Mouse (Mus musculus): Measurements from ENCODE around the gene Cnpy2.
A peak's percentile ranks its signal among the peaks of the same experiment; 100 is the strongest.
"Not testable (repeated sequence)": the region's sequence is repeated elsewhere in the genome, so short reads cannot be mapped to it uniquely, and the experiment has no call there.

Cnpy2 gene

DNA sequence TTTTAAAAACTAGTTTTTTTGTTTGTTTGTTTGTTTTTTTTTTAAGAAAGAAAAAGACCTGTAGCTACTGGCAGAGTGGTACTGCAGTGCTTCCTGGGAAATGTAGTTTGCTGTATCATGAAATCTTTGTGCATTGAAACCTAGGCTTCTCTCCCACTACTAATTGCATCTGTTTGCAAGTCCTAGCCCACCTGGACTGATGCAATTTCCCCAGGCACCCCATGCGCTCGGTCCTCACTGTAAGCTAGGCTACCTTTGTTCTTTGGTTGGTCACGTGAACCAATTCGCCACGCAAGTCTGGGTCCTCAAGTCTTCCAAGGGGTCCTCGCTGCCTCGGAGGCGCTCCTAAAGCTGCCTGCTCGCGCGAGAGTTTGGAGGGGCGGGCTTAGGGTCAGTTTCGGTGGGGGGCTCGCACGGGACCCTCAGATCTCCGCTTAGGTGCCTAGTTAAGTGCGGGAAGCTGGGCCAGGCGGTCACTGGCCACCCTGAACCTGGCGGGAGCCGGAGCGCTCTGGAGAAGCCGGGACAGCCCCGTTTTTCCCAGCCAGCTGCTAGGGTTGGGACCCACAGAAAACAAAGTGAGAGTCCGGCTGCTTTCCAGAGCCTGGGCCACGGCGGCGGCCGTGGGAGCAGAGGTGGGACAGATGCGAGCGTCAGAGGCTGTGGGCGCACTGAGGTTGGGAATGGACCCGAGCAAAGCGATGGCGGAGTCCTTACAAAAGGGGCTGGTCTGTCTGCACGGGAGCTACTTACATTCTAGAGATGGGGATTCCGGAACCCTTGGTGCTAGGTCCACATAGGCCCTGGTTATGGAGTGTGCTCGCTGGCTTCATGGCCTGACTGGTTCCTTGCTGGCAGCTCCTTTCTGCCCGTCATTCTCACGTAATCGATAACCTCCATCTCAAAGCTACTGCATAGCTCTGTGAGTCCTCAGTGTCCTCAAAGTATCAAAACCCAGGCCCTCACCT lies at the start of gene Cnpy2:
Cnpy2 (plus strand) TSS at position 319 of the 968 bp plus-strand sequence.
- peak; percentile 94 for DNase-seq (ENCODE audit: low read depth)

DNA sequence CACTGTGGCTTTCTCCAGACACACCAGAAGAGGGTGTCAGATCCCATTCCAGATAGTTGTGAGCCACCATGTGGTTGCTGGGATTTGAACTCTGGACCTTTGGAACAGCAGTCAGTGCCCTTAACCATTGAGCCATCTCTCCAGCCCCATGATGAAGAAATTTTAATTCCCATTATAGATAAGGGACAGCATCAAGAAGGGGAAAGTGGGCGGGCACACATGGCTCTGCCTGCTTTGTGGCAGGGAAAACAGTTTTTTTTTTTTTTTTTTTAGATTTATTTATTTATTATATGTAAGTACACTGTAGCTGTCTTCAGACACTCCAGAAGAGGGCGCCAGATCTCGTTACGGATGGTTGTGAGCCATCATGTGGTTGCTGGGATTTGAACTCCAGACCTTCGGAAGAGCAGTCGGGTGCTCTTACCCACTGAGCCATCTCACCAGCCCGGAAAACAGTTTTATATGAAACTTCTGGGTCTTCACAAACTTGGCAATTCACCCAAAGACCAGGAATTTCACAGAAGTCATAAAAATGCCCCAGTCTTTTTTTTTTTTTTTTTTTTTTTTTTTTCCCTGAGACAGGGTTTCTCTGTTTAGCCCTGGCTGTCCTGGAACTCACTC lies 49.3 kb upstream of the Cnpy2 start:
- DNase-seq (ENCODE audit: low read depth): not testable (repeated sequence)

DNA sequence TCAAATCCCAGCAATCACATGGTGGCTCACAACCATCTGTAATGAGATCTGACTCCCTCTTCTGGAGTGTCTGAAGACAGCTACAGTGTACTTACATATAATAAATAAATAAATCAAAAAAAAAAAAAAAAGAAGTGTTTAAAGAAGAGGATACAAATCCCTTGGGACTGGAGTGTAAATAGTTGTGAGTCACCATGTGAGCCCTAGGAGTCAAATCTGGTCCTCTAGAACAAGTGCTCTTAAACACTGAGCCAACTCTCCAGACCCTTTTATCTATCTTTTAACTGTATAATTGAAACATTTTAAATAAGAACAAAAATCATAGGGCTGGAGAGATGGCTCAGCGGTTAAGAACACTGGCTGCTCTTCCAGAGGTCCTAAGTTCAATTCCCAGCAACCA lies 46.9 kb upstream of the Cnpy2 start:
- not testable (repeated sequence) for DNase-seq (ENCODE audit: low read depth)

DNA sequence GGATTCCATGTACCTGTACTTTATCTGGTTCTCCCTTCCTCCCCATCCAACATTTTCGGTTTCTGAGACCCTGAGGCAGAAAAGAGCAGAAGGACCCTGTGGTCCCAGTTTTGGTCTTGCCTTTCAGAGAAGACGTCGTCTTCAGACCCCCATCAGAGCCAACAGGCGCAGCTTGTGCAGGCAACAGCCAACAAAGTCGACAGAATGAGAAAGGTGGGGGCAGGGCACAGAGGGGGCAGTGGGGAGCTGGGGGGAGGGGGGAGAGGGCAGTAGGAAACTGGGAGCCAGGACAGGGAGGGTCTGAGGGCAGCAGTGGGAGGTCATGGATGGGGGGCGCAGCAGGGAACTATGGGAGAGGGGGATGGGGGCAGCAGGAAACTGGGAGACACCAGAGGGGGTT lies 44.1 kb upstream of the Cnpy2 start:
- no peak for DNase-seq (ENCODE audit: low read depth)

DNA sequence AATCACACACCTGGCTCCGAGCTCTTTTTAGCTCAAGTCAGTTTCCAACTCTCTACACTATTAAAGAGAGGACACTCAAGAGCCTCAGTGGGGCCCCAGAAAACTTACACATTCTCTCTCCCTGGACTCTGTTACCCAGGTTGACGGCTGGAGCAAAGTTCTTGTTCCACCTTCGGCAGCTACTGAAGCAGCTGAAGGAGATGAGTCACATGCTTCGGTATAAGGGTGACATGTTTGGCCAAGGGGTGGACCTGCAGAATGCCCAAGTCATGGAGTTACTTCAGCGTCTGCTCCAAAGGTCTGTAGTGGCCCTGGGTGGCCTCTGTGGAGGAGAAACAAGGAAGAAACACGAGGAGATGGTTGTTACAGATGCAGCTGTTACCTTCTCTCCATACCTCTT lies 41.3 kb upstream of the Cnpy2 start:
- no peak for DNase-seq (ENCODE audit: low read depth)

DNA sequence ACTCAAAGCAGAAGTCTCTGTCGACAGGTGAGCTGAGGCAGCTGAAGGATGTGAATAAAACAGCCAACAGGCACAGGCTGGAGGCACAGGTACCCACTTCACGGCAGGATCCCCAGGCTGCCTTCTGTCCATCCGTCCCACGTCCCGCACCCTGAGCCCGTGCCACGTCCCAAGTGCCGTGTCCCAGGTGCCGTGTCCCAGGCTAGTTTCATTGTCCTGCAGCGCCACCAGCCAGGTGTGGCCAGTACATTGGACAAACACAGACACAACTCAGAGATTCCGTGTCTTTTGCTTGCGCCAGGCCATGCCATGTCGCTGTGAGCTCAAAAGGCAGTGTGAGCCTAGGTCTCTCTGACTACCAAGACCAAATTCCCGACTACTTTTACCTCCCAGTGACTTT lies 40.6 kb upstream of the Cnpy2 start:
- DNase-seq (ENCODE audit: low read depth): no peak

DNA sequence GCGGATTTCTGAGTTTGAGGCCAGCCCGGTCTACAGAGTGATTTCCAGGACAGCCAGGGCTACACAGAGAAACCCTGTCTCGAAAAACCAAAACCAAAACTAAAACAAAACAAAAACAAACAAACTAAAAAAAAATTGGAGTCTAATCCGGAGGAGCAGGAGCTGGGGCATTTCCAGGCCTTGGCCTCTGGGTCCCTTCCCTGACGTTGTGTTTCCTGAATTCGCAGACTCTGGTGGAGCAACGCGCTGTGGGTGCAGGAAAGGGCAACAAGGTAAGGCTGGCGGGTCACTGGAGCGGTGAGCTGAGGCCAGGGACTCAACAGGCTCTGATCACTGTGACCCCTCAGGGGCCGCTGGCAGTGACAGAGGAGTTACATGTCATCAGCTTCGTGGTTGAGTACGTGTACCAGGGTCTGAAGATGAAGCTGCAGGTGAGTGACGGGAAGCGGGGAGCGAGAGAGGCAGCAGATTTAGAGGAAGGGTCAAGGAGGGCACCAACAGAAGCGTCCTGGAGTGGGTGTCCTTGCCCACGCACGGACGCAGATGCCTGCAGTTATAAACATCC lies 39.3 kb upstream of the Cnpy2 start:
- DNase-seq (ENCODE audit: low read depth): no peak

DNA sequence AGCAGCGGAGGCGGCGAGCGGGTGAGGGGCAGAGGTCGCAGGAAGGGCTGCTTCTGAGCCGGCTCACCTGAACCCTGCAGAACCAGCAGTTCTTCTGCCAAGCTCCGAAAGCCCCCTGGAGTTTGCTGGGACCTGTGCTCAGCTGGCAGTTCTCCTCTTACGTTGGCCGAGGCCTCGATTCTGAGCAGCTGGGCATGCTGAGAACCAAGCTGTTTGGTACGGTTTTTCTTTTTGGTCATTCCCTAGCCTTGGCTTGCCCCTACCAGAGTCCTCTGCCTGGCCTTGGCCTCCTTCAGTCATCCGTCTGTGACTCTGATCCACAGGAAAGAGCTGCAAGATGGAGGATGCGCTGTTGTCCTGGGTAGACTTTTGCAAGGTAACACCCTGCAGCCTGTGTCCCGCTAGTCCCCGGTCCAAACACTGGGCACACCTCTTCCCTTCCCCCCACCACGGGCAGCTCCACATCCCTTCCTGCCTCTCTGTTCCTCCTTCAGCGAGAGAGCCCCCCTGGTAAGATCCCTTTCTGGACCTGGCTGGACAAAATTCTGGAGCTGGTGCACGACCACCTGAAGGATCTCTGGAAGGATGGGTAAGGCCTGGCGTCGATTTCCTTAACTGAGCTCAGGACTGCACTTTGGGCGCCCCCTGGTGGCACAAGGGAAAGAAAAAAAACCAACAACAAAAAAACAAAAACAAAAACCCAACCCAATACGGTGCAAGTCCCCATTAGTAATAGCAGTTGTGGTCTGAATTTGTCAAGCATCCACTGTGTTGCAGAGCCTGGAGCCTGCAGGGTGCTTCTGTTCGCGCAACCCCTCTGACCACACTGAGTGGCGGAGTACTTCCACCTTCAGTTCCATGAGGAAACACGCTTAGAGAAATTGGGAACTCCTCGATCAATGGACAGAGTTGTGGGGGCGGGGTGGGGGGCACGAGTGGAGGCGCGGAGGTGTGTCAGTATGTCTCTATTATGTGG lies 38.4 kb upstream of the Cnpy2 start:
- peak; percentile 90 for DNase-seq (ENCODE audit: low read depth)

DNA sequence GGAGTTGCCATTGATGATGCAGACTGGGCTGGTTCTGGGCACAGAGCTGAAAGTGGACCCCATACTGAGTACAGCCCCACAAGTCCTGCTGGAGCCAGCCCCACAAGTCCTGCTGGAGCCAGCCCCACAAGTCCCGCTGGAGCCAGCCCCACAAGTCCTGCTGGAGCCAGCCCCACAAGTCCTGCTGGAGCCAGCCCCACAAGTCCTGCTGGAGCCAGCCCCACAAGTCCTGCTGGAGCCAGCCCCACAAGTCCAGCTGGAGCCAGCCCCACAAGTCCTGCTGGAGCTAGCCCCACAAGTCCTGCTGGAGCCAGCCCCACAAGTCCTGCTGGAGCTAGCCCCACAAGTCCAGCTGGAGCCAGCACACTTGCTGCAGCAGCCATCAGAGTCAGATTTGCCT lies 31.7 kb upstream of the Cnpy2 start:
- DNase-seq (ENCODE audit: low read depth): not testable (repeated sequence)

DNA sequence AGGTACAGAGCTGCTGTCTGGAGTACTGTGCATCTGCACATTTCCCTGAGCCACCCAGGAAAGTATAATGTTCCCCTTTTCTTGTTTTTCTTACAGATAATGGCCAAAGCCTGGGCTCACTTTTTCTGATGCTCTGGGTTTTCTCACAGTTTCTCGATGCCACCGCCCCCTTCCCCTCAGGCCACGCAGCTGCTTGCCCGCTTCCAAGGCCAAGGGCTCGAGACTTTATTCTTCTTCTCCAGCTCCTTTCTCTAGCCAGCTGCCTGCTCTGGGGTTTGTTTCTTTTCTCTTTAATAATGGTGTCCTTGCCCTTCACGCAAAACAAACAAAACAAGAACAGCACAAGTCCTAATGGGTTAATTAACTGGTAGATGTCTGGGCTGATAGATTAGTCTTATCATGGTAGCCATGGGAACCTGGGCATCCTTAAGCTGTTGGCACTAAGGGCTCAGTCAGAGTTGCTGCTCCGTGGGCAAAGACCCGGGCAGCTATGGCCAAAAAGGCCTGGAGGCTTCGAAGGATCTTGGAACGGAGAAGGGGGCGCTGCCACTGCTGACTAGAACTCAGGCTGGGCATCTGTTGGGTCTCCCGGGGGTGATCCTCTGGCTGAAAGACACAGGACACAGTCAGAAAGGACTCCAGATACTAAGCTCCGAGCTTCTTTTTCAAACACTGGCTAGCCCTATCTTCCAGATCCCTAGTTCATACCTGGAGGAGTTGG lies 25.7 kb upstream of the Cnpy2 start:
- no peak for DNase-seq (ENCODE audit: low read depth)

DNA sequence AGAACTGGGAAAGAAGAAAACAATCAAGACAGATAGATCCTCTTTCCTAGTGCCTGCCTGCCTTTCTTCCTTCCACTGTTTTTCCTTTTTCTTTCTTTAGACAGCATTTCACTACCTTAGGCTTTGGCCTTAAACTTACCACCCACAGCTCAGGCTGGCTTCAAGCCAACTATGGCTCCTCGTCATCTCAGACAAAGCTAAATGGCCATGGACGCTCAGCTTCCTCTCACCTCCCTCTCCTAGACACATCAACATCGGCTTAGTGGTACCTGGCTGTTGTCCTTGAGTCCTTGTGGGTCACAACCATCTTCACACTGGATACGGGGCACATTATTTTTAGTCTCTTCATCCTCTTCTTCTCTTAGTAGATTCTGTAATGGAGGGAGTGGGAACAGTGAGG lies 25.0 kb upstream of the Cnpy2 start:
- peak; percentile 13 for DNase-seq (ENCODE audit: low read depth)

DNA sequence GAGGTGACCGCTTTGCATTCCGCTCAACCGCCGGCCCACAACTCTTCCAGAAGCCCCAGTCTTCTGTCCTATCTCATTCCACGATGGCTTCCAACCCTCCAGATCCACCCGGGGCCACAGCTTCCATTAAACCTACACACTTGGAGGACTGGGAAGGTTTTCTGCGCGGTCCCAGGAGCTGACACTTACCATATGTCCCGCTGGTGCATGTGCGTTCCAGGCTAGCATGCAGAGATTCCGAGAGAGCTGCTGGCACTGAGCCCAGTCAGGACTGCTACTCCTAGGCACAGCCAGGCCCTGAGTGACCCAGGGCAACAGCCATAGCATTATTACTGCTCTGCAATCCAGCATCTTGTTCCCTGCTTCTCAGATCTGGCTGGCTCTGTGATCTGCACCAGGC lies 24.6 kb upstream of the Cnpy2 start:
- DNase-seq (ENCODE audit: low read depth): peak; percentile 22

DNA sequence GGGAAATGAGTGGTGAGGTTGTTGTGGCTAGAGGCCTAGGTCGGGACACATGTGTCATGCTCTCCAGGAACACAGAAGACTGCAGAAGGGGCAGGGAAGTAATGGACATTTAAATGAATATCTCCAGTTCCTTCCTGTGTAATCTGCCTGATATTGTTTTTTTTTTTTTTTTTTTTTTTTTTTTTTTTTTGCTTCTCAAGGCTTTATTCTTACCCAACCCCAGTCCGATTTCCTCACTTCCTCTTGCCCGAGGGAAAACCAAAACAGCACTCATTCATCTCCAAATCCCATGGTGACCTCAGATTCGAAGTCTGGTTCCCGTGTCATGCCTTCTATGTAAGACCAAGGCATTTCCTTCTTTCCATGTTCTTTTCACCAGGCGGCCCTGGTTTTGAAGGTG lies 24.0 kb upstream of the Cnpy2 start:
- DNase-seq (ENCODE audit: low read depth): peak; percentile 61

DNA sequence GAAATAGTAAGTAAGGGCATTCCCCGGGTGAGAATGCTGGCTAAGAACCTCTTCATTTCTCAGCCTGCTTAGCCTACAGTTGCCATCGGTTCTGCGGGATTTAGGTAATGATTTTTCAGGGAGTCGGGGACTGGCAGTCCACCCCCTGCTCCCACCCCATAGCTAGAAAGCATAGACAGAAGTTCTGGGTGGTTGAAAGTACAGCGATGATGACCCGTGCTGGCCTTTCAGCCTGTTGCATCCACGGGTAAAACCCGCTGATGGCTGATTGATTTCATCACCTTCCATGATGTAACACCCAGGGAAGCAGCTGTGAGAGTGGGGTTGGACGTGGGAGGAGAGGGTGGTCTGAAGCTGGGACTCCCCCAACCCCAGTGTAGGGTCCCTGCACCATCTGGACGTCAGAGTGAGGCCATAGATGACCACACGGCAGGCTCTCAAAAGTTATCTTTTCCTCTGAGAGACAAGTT lies 23.5 kb upstream of the Cnpy2 start, which contains the start of gene Il23a:
Il23a (minus strand) TSS at position 51 of the 470 bp plus-strand sequence.
- DNase-seq (ENCODE audit: low read depth): no peak

DNA sequence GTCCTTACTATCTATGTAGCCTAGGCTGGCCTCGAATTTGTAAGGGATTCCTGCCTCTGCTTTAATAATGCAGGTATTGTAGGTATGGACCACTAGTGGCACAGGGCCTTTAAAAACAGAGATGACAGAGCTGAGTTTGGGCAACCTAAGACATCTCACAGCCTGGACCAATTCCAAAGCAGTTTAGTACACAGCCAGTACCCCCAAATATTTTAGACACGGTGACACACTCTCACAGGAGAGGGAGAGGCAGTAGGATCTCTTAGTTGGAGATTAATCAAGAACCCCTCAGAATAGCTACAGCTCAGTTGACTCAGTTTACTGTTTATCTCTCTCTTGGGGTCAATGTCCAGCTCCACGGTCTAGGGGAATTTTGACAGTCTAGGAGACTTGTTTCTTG lies 19.9 kb upstream of the Cnpy2 start:
- DNase-seq (ENCODE audit: low read depth): peak; percentile 37

DNA sequence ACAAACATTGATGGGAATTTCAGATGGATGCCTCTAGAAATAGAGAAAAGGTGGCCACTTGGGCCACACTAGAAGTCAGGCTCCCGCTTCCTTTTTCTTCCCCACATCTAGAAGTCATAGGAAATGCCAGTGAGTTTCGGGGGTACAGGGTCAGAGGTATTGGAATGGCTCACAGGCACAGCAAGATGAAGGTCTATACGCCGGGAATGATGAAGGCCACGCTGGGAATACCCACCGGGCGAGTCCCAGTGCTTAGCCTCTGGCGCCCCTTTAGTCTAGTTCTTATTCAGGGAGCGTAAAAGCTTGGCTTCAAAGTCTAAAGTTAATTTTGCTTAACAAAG lies 19.5 kb upstream of the Cnpy2 start:
- no peak for DNase-seq (ENCODE audit: low read depth)

DNA sequence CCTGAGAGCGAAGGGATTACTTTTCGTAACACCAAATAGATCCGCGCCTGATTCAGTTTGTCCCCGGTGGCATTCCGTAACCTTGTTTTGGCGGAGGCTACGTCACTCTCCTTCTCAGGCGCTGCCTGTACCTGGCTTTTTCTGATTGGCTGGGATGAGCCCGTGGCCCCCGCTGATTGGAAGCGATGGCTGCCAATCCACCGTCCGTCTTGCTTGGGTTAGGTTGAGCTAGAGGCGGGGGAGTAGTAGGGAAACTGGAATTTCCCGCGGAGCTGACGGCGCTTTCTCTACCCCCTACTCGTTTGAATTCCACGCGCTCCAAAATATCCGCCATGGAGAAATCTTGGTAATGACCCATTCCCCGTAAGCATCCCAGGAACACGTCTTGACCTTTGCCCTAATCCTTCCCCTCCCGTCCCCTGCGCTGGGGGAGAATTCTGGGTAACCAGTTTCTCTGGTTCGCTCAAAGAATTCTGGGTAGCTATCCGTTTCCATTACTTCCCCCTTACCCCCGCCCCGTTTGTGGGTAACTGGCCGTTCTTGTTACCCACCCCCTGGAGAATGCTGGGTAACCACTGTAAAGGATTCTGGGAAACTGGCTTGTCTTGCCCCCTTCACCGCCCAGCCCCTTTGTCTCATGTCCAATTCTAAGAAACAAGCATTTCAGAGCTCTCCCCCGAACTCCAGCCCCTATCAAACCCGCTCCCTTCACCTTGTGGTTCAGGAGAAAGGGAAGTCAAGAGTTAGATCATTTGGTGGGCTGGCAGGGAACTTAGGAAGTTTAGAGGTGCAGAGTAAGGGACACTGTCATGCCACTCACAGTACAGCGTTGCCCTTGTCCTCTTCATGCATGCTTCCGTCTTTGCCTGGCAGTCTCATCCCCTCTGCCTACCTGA lies 18.9 kb upstream of the Cnpy2 start, which contains the start of gene Pan2:
Pan2 (plus strand) TSS at position 210 of the 896 bp plus-strand sequence.
- peak; percentile 100 for DNase-seq (ENCODE audit: low read depth)

DNA sequence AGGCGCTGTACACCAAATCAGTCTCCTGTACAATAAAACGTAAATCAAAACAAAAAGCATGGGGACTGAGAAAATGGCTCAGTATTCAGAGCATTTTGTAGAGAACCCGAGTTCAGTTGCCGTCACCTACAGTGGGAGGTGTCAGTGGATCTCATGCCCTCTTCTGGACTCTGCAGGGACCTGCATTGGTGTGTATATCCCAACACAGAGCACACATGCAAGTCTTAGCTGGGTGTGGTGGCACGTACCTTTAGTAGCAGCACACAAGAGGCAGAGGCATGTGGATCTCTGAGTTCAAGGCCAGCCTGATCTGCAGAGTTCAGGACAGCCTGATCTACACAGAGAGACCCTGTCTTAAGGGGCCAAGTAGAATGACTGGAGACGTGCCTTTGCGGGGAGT lies 12.6 kb upstream of the Cnpy2 start:
- DNase-seq (ENCODE audit: low read depth): no peak

DNA sequence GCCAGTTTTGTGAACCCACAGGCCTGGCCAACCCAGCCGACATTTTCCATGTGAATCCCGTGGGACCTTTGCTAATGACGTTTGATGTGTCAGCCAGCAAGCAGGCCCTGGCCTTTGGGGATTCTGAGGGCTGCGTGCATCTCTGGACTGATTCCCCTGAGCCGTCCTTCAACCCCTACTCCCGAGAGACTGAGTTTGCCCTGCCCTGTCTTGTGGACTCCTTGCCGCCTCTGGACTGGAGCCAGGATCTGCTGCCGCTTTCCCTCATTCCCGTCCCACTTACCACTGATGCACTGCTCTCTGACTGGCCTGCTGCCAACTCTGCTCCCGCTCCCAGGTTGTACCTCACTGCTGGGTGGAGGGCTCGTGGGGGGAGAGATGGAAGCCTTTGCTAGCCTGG lies 12.1 kb upstream of the Cnpy2 start:
- no peak for DNase-seq (ENCODE audit: low read depth)

DNA sequence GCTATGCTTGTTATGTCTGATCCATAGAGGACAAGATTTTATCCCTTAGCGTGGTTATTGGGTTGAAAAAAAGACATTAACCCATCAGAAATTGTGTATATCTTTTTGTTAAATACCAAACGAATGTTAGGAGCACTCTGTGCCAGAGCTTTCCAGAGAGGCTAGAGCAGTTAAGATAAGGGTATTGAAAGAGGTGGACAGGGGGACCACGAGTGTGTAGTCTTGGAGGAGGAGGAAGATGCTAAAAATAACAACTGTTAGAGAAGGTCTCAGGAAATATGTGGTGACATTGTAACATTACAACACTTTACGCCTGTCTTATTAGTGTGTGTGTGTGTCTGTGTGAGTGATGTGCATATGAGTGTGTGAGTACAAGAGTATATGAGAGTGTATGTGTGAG lies 11.4 kb upstream of the Cnpy2 start:
- no peak for DNase-seq (ENCODE audit: low read depth)
